Mouse (Mus musculus) layer of hippocampus, postnatal 25 days (tissue): ENCODE data around the gene Plcl2. TPM values are rescaled to one million over a fixed set of nuclear protein-coding genes. Genes with fewer than 3 reads are reported as not detected.

ENCODE experiments used
- DNase-seq, 2 experiments: peaks; one replicate each; pipeline ENCODE4 v3.0.0; 2022; ENCODE audit warnings: mixed read lengths in 2 of 2, low spot score in 1 of 2; ENCODE audit errors: extremely low spot score in 1 of 2
- total RNA-seq, 2 experiments: library from RNA; stranded (reverse); gene quantifications; 2 replicates each; pipeline ENCODE4 v1.2.3; 2021

Gene Plcl2
- total RNA-seq, 2 experiments from 2014 or later: 57.0 to 60.2 TPM

- no peak for DNase-seq
These were observed 10.0 kb upstream of the Plcl2 start for GRCm38 (mm10) chr17:50499091-50499790.

- DNase-seq: no peak
These were observed 8.4 kb upstream of the Plcl2 start for GRCm38 (mm10) chr17:50500806-50501205.

- DNase-seq: no peak
These were observed 6.1 kb upstream of the Plcl2 start for GRCm38 (mm10) chr17:50503075-50503474.

- DNase-seq: no peak
These were observed 4.9 kb upstream of the Plcl2 start for GRCm38 (mm10) chr17:50504070-50504846.

GRCm38 (mm10) chr17:50505910-50506634, 3.1 kb upstream of the Plcl2 start:
- DNase-seq: no peak

- DNase-seq: no peak
These were observed 2.3 kb upstream of the Plcl2 start for GRCm38 (mm10) chr17:50506861-50507321.

GRCm38 (mm10) chr17:50508055-50508774, 988 bp upstream of the Plcl2 start:
- peak; percentile 21 to 37 for DNase-seq

GRCm38 (mm10) chr17:50508775-50509250, 390 bp upstream of the Plcl2 start:
- peak; percentile 59 to 64 for DNase-seq

GRCm38 (mm10) chr17:50510279-50510678, 1.1 kb downstream of the Plcl2 start:
- DNase-seq: no peak

GRCm38 (mm10) chr17:50510741-50511140, 1.5 kb downstream of the Plcl2 start:
- no peak for DNase-seq

GRCm38 (mm10) chr17:50512222-50512621, 3.0 kb downstream of the Plcl2 start:
- DNase-seq: no peak

- DNase-seq: no peak
These were observed 3.6 kb downstream of the Plcl2 start for GRCm38 (mm10) chr17:50512841-50513240.

GRCm38 (mm10) chr17:50513376-50513775, 4.2 kb downstream of the Plcl2 start:
- DNase-seq: no peak

- no peak for DNase-seq
These were observed 4.8 kb downstream of the Plcl2 start for GRCm38 (mm10) chr17:50514012-50514411.

- no peak for DNase-seq
These were observed 6.7 kb downstream of the Plcl2 start for GRCm38 (mm10) chr17:50515926-50516325.

- DNase-seq: no peak
These were observed 8.7 kb downstream of the Plcl2 start for GRCm38 (mm10) chr17:50517781-50518415.

GRCm38 (mm10) chr17:50519588-50519987, 10.4 kb downstream of the Plcl2 start:
- DNase-seq: no peak

- DNase-seq: no peak
These were observed 13.4 kb downstream of the Plcl2 start for GRCm38 (mm10) chr17:50522473-50523083.

GRCm38 (mm10) chr17:50524970-50525369, 15.8 kb downstream of the Plcl2 start:
- DNase-seq: no peak
